Mouse (Mus musculus): ENCODE results near the gene Baz2b.

Gene Baz2b

GRCm38 (mm10) chr2:60054808-60055535 lies 154.7 kb downstream of the Baz2b start:
- in situ Hi-C loops (cut with MboI; ENCODE audit: low sequenced_read_pairs) = no loop called here

GRCm38 (mm10) chr2:60053222-60054010 lies 156.2 kb downstream of the Baz2b start:
- in situ Hi-C loops (cut with MboI; ENCODE audit: low sequenced_read_pairs) = no loop called here

- in situ Hi-C loops (cut with MboI; ENCODE audit: low sequenced_read_pairs) = no loop called here
These were observed 158.8 kb downstream of the Baz2b start for GRCm38 (mm10) chr2:60050667-60051460.

- in situ Hi-C loops (cut with MboI; ENCODE audit: low sequenced_read_pairs) = no loop called here
These were observed 159.8 kb downstream of the Baz2b start for GRCm38 (mm10) chr2:60049889-60050288.

- in situ Hi-C loops (cut with MboI; ENCODE audit: low sequenced_read_pairs) = no loop called here
These were observed 160.3 kb downstream of the Baz2b start for GRCm38 (mm10) chr2:60049351-60049750.

- in situ Hi-C loops (cut with MboI; ENCODE audit: low sequenced_read_pairs) = no loop called here
These were observed 163.6 kb downstream of the Baz2b start for GRCm38 (mm10) chr2:60045995-60046394.

GRCm38 (mm10) chr2:60044988-60045387 lies 164.7 kb downstream of the Baz2b start:
- in situ Hi-C loops (cut with MboI; ENCODE audit: low sequenced_read_pairs) = no loop called here

GRCm38 (mm10) chr2:60044540-60044939 lies 165.1 kb downstream of the Baz2b start:
- in situ Hi-C loops (cut with MboI; ENCODE audit: low sequenced_read_pairs) = no loop called here

- in situ Hi-C loops (cut with MboI; ENCODE audit: low sequenced_read_pairs) = no loop called here
These were observed 166.9 kb downstream of the Baz2b start for GRCm38 (mm10) chr2:60042699-60043098.

- in situ Hi-C loops (cut with MboI; ENCODE audit: low sequenced_read_pairs) = no loop called here
These were observed 168.0 kb downstream of the Baz2b start for GRCm38 (mm10) chr2:60041485-60042274.

GRCm38 (mm10) chr2:60040162-60040561 lies 169.5 kb downstream of the Baz2b start:
- in situ Hi-C loops (cut with MboI; ENCODE audit: low sequenced_read_pairs) = no loop called here

- in situ Hi-C loops (cut with MboI; ENCODE audit: low sequenced_read_pairs) = no loop called here
These were observed 172.6 kb downstream of the Baz2b start for GRCm38 (mm10) chr2:60037011-60037551.

- in situ Hi-C loops (cut with MboI; ENCODE audit: low sequenced_read_pairs) = no loop called here
These were observed 173.3 kb downstream of the Baz2b start for GRCm38 (mm10) chr2:60036361-60036760.

GRCm38 (mm10) chr2:60030991-60031390 lies 178.6 kb downstream of the Baz2b start:
- in situ Hi-C loops (cut with MboI; ENCODE audit: low sequenced_read_pairs) = no loop called here

GRCm38 (mm10) chr2:60029020-60029419 lies 180.6 kb downstream of the Baz2b start:
- in situ Hi-C loops (cut with MboI; ENCODE audit: low sequenced_read_pairs) = no loop called here

- in situ Hi-C loops (cut with MboI; ENCODE audit: low sequenced_read_pairs) = no loop called here
These were observed 182.5 kb downstream of the Baz2b start for GRCm38 (mm10) chr2:60027166-60027565.

GRCm38 (mm10) chr2:60026554-60026953 lies 183.1 kb downstream of the Baz2b start:
- in situ Hi-C loops (cut with MboI; ENCODE audit: low sequenced_read_pairs) = no loop called here

GRCm38 (mm10) chr2:60023777-60024176 lies 185.9 kb downstream of the Baz2b start:
- in situ Hi-C loops (cut with MboI; ENCODE audit: low sequenced_read_pairs) = no loop called here

- in situ Hi-C loops (cut with MboI; ENCODE audit: low sequenced_read_pairs) = no loop called here
These were observed 188.1 kb downstream of the Baz2b start for GRCm38 (mm10) chr2:60021556-60021955.

GRCm38 (mm10) chr2:60021138-60021537 lies 188.5 kb downstream of the Baz2b start:
- in situ Hi-C loops (cut with MboI; ENCODE audit: low sequenced_read_pairs) = no loop called here
